Mouse (Mus musculus): ENCODE measurements around the gene Znrf4. TPM values are rescaled to one million over a fixed set of nuclear protein-coding genes. Genes with fewer than 3 reads are reported as not detected.
"Not testable (repeated sequence)": the region's sequence is repeated elsewhere in the genome, so short reads cannot be mapped to it uniquely, and the experiment has no call there.

The Znrf4 gene
- polyA plus RNA-seq, 1 experiment = not detected

DNA sequence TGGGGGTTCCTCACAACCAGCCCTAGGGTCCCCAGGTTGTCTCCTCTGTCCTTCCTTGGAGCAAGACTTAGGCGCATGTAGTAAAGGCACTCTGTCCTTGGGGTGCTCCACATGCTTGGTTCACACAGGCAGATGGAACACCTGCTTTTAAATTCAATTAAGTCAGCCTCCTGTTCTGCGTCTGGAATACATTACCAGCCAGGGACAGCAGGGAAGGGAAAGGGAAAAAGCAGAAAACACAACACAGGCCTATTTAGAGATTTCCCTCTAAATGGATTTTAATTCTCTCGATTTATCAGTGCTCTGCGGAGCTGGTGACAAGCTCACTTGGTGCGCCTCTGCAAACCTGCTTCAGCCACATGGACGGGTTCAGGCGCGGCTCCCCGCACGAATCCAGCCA is 6.8 kb downstream of the Znrf4 start:
- WGBS = 85% methylated on average over 10 of the region's 10 CpGs
- Histone ChIP-seq H3K4me3 (ENCODE audit: insufficient read depth, low read depth, low read length) (no peak overlapping the region), H3K27ac (ENCODE audit: insufficient read depth, low read depth, low read length) (no peak overlapping the region), H3K4me1 (ENCODE audit: control insufficient read depth, insufficient read depth, low read length) (peaks cover 28% of the 10 kb centered on the region)
- TF ChIP-seq CTCF (IDR thresholded peaks at IDR 0.05; ENCODE audit: insufficient read depth, low read depth, low read length) = no peak

DNA sequence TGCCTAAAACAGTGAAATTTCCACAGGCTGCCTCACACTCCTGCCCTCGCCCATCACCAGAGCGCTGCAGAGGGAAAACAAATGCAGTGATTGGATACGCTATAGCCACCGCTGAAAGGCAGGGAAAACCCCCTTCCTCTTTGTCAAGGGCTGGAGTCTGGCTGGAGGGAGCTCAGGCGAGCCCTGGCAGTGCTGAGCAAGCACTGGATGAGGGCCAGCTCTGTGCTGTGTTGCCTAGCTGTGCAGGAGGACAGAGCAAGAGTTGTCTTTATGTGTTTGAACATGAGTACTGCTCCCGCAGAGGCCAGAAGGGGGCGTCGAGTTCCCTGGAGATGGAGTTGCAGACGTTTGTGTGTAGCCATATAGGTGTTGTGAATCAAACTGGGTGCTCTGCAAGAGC is 9.7 kb downstream of the Znrf4 start:
- Histone ChIP-seq H3K27ac (ENCODE audit: insufficient read depth, low read depth, low read length) (no peak overlapping the region), H3K4me3 (ENCODE audit: insufficient read depth, low read depth, low read length) (no peak overlapping the region), H3K4me1 (ENCODE audit: control insufficient read depth, insufficient read depth, low read length) (peaks cover 19% of the 10 kb centered on the region)
- TF ChIP-seq POLR2A (IDR thresholded peaks at IDR 0.05; ENCODE audit: insufficient read depth, low read depth, low read length) (no peak), CTCF (IDR thresholded peaks at IDR 0.05; ENCODE audit: insufficient read depth, low read depth, low read length) (no peak)
- 8% methylated on average over 9 of the region's 9 CpGs for WGBS

DNA sequence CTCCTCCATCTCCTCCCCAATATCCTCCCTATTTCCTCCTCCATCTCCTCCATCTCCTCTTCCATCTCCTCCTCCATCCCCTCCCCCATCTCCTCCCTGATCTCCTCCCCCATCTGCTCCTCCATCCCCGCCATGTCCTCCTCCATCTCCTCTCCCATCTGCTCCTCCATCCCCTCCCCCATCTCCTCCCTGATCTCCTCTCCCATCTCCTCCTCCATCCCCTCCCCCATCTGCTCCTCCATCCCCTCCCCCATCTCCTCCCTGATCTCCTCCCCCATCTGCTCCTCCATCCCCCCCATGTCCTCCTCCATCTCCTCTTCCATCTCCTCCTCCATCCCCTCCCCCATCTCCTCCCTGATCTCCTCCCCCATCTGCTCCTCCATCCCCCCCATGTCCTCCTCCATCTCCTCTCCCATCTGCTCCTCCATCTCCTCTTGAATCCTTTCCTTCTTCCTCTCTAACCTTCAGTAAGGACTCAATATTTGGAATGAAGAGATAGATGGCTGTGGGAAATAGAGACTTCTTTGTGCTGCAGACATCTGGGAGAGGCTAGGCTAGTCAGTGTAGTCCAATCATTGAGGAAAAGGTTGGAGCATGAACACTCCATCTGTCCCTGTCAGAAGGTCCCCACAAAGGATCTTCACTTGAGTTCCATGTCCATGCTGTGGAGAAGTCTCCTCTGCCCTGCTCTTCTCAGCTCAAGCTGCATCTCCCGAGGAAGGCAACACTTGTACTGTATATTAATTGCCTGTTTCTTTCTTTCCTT is 10.4 kb downstream of the Znrf4 start:
- H3K4me3 ChIP-seq (ENCODE audit: insufficient read depth, low read depth, low read length) = not testable (repeated sequence)
- H3K27ac ChIP-seq (ENCODE audit: insufficient read depth, low read depth, low read length) = peak overlapping the region; percentile 46; the same call in 1 of the 2 replicates
- H3K4me1 ChIP-seq (ENCODE audit: control insufficient read depth, insufficient read depth, low read length) = peaks cover 14% of the 10 kb centered on the region
- 25% methylated on average over 2 of the region's 2 CpGs for WGBS

DNA sequence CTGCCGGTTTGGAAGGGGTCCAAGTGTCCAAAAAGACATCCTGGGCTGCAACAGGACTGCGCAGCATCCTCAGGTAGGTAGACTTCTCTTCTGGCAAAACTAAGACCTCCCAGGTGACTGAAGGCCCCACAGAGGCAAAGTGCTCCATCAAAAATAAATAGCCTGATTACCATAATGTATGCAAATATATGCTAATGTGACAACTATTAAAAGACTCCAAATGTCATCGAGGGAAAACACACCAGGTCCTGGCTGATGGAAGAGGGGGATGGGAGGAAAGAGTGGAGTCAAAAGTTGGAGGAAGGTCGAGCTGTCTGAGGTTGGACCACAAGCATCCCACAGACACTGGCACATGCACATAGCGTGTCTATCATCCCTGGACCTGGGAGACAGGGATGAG is 13.0 kb downstream of the Znrf4 start:
- Histone ChIP-seq H3K4me3 (ENCODE audit: insufficient read depth, low read depth, low read length) (no peak overlapping the region), H3K4me1 (ENCODE audit: control insufficient read depth, insufficient read depth, low read length) (peaks cover 13% of the 10 kb centered on the region), H3K27ac (ENCODE audit: insufficient read depth, low read depth, low read length) (no peak overlapping the region)
- 60% methylated on average over 5 of the region's 5 CpGs for WGBS
- TF ChIP-seq CTCF (IDR thresholded peaks at IDR 0.05; ENCODE audit: insufficient read depth, low read depth, low read length) = no peak
- no peak for TF ChIP-seq POLR2A (IDR thresholded peaks at IDR 0.05; ENCODE audit: insufficient read depth, low read depth, low read length)

DNA sequence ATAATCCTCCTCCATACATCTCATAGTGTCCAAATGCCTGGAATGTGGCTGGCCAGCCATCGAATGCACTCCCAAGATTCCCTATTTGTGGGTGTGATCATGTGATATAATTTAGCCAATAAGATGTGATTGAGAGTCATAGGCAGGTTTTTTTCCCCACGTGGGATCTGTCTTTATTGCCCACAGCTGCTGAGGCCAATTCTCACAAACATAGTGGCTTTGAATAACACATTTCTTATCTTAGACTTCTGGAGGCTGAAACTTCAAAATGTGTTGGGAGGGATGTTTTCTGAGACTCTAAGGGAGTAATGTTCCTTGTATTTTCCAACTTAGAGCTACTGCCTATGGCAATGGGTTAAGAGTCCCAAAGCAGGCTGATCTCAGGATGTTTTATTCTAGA is 17.8 kb downstream of the Znrf4 start:
- WGBS = 62% methylated on average over 2 of the region's 2 CpGs
- TF ChIP-seq CTCF (IDR thresholded peaks at IDR 0.05; ENCODE audit: insufficient read depth, low read depth, low read length) (no peak), POLR2A (IDR thresholded peaks at IDR 0.05; ENCODE audit: insufficient read depth, low read depth, low read length) (no peak)
- H3K27ac ChIP-seq (ENCODE audit: insufficient read depth, low read depth, low read length) = no peak overlapping the region

DNA sequence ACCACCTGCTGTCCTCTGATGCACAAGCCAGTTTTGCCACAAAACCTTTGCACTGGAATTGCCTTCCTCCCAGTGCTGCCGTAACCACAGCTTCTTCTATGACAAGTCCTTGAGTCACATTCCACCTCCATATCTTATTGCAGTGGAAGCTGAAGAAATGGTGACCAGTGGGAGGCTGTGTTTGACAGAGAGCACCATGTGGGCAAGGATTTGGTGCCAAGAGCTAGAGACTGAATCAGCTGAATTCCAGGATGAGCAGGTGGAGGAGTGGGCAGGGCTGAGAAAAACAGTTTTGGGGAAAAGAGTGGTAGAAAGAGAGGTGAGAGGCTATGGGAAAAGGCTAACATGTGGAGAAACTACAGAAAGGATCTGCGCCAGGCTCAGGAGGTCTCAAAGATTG is 18.4 kb downstream of the Znrf4 start:
- Histone ChIP-seq H3K4me1 (ENCODE audit: control insufficient read depth, insufficient read depth, low read length) (peaks cover 20% of the 10 kb centered on the region), H3K27ac (ENCODE audit: insufficient read depth, low read depth, low read length) (no peak overlapping the region), H3K4me3 (ENCODE audit: insufficient read depth, low read depth, low read length) (no peak overlapping the region)
- WGBS = 83% methylated on average over 2 of the region's 2 CpGs
- no peak for TF ChIP-seq POLR2A (IDR thresholded peaks at IDR 0.05; ENCODE audit: insufficient read depth, low read depth, low read length)
- no peak for TF ChIP-seq CTCF (IDR thresholded peaks at IDR 0.05; ENCODE audit: insufficient read depth, low read depth, low read length)

More for the DNA sequence above, 17.8 kb downstream of the Znrf4 start:
- H3K4me3 ChIP-seq (ENCODE audit: insufficient read depth, low read depth, low read length) = no peak overlapping the region
- H3K4me1 ChIP-seq (ENCODE audit: control insufficient read depth, insufficient read depth, low read length) = peaks cover 20% of the 10 kb centered on the region

DNA sequence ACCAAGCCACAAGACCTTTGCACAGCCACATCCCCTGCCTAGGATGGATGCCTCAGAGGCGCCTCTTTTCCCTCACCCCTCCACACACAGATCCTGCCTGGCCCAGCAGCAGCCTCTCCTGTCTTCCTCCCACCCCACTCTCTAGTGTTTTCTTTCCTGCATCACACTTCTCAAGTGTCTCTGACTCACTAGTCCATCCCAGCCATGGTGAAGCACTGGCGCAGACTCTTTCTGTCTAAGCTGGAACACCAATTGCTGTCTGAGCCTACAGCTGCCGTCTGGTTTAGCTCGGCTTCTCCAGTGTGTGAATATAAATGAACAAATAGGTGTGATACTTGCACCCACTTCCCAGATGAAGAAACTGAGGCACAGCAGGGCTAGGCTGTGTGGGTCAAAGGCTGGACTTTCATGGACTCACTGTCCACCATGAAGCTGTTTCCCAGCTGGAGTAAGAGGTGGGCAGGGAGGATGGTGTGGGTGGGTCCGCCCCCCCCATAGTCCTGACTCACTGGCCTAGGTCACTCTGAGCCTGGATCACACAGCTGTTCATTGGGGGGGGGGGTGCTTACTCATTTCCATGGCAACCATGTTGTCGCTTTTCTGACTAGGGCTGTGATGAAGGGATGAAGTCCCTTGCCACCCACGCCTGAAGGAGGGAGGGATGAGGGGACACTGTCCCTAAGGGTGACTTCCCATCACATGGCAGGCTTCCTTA is 21.6 kb downstream of the Znrf4 start:
- H3K4me3 ChIP-seq (ENCODE audit: insufficient read depth, low read depth, low read length) = no peak overlapping the region
- H3K27ac ChIP-seq (ENCODE audit: insufficient read depth, low read depth, low read length) = peak overlapping the region; percentile 49; the same call in 1 of the 2 replicates
- TF ChIP-seq POLR2A (IDR thresholded peaks at IDR 0.05; ENCODE audit: insufficient read depth, low read depth, low read length) = no peak
- TF ChIP-seq CTCF (IDR thresholded peaks at IDR 0.05; ENCODE audit: insufficient read depth, low read depth, low read length) = no peak
- 38% methylated on average over 7 of the region's 7 CpGs for WGBS
- H3K4me1 ChIP-seq (ENCODE audit: control insufficient read depth, insufficient read depth, low read length) = peaks cover 28% of the 10 kb centered on the region

DNA sequence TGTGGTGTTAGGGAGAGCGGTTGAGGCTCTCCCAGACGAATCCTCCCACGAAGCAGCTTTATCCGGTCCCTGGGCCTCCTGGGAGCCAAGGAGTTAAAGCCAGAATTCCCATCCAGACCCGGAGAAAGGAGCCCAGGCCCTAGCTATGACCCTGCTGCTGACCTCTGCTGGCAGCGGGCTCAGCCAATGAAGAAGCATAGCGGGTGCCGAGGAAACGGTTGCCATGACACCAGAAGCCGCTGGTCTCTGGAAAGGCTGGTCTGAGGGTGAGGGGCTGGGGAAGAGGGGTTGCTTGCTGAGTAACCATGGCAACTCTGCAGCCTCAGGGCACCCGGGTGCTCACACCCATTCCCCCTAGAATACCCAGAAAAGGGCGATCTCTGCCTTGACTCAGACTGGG is 24.2 kb downstream of the Znrf4 start:
- peak overlapping the region; percentile 47 for H3K27ac ChIP-seq (ENCODE audit: insufficient read depth, low read depth, low read length)
- H3K4me1 ChIP-seq (ENCODE audit: control insufficient read depth, insufficient read depth, low read length) = peaks cover 44% of the 10 kb centered on the region
- no peak for TF ChIP-seq POLR2A (IDR thresholded peaks at IDR 0.05; ENCODE audit: insufficient read depth, low read depth, low read length)
- TF ChIP-seq CTCF (IDR thresholded peaks at IDR 0.05; ENCODE audit: insufficient read depth, low read depth, low read length) = no peak
- H3K4me3 ChIP-seq (ENCODE audit: insufficient read depth, low read depth, low read length) = no peak overlapping the region
- WGBS = 7% methylated on average over 12 of the region's 12 CpGs

DNA sequence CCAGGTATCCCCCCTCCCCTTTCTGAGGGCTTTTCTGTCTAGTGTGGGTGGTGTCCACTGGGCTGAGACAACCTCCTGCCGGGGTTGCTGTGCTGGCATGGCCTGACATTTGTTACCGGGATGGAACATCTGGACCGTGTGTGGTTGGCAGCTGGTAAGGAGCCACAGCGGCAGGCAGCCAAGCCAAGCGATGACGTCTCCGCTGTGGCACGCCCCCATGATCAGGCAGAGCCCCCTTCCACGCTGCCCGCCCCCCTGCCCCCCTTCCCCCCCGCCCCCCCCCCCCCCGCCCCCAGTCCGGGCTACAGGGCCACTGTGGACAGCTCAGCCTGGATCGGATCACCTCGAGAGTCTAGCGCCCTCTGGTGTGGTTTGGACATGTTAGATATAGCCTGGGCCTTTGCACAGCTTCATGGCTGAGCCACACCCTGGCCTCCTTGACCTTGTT is 24.8 kb downstream of the Znrf4 start:
- TF ChIP-seq CTCF (IDR thresholded peaks at IDR 0.05; ENCODE audit: insufficient read depth, low read depth, low read length) = no peak
- no peak for TF ChIP-seq POLR2A (IDR thresholded peaks at IDR 0.05; ENCODE audit: insufficient read depth, low read depth, low read length)
- Histone ChIP-seq H3K27ac (ENCODE audit: insufficient read depth, low read depth, low read length) (peak overlapping the region; percentile 56), H3K4me1 (ENCODE audit: control insufficient read depth, insufficient read depth, low read length) (peaks cover 44% of the 10 kb centered on the region), H3K4me3 (ENCODE audit: insufficient read depth, low read depth, low read length) (no peak overlapping the region)
- 1% methylated on average over 8 of the region's 16 CpGs for WGBS
